Mouse (Mus musculus) lung, adult 2 months (tissue): ENCODE measurements around the gene Dab1.

Source experiments
- CTCF ChIP-seq: fragments of 200-500 bp; IDR thresholded peaks from 2 replicates; pipeline ENCODE4 v1.5.1; 2011; ENCODE audit warnings: mild to moderate bottlenecking, low read length, control low read depth; ENCODE audit not compliant: insufficient read depth
- POLR2A ChIP-seq: fragments of 200-500 bp; IDR thresholded peaks from 2 replicates; pipeline ENCODE4 v1.6.1; 2011; ENCODE audit warnings: low read depth, mild to moderate bottlenecking, control low read depth, low read length, borderline replicate concordance; ENCODE audit errors: extremely low read depth

- TF ChIP-seq CTCF = no peak
- no peak for TF ChIP-seq POLR2A
These were observed 910.9 kb downstream of the Dab1 start for GRCm38 (mm10) chr4:104529905-104530646.
